Mouse (Mus musculus) leukemia stem cell, adult 10-12 weeks (primary cell): ENCODE data around the gene Mga. TPM values are rescaled to one million over a fixed set of nuclear protein-coding genes. Genes with fewer than 3 reads are reported as not detected.

Source experiments
- polyA plus RNA-seq: library from polyadenylated mRNA; stranded (reverse); fragments of >175 nt; gene quantifications from 2 replicates; pipeline ENCODE4 v1.2.3, GENCODE M21; 2012; ENCODE audit warnings: low replicate concordance

Gene Mga
- 0.74 and 3.2 TPM in 2 replicates for polyA plus RNA-seq

DNA sequence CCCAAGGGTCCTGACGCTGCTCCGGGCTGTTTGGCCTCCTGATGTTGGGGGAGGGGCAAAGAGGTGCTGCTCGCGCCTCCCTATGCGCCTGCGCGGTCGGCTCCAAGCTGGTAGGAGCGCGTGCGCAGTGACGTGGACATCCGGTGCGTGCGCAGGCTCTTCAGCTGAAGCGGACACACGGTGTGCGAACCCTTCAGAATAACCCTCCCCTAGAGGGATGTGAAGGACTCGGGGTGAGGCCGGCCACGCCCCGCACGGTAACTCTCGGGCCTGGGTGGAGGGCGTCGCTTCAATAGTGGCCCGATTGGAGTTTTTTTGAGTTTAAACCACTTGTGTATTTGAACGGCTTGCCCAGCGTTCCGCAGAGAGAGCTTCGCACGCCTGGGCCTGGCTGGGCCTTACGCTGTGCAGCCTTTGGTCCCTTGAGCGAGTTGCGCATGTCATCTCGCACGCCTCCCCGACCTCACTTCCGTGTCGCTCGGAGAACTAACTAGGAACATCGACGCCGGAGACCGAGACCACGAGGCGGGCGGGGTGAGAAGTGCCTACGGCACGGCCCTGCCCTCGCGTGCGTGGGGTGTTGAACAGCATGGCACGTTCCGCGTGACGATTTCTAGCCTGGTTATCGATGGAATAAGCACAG lies at the start of gene Mga:
Mga (plus strand) TSS at position 139 of the 643 bp plus-strand sequence.

DNA sequence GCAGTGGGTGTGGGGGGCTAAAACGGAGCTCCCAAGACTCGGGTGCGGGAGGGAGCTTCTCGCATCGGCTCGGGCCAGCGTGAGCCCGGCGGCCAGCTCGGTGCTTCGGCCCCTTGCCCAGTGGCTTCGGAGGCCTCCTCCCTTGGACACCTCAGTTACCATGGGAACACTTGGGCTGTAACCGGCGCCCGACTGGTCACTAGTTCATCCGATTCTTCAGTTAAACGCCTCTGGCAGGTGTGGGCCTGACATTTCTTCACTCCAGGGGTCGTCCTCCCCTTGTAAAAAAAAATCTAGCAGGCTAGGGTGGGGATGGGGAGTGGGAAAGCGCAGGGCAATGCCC lies 75.5 kb downstream of the Mga start, which contains the start of gene Mapkbp1:
Mapkbp1 (plus strand) TSS at position 163 of the 343 bp plus-strand sequence.

Other genes with a start within 250 kb of the Mga start
- 2.2 and 3.8 TPM in 2 replicates for gene Ndufaf1, start 234.4 kb upstream of the Mga start, polyA plus RNA-seq
- gene Rtf1, start 222.2 kb upstream of the Mga start, polyA plus RNA-seq = 10.0 and 27.0 TPM in 2 replicates
- 0.60 and 0.65 TPM in 2 replicates for gene Itpka, start 154.9 kb upstream of the Mga start, polyA plus RNA-seq
- 1.1 and 1.3 TPM in 2 replicates for gene Ltk, start 136.8 kb upstream of the Mga start, polyA plus RNA-seq
- 9.6 and 36.8 TPM in 2 replicates for gene Rpap1, start 109.7 kb upstream of the Mga start, polyA plus RNA-seq
- gene Tyro3, start 99.5 kb upstream of the Mga start, polyA plus RNA-seq = 0.19 and 0.57 TPM in 2 replicates
- 2.0 and 4.4 TPM in 2 replicates for gene Mapkbp1, start 75.5 kb downstream of the Mga start, polyA plus RNA-seq
- gene Jmjd7, start 130.3 kb downstream of the Mga start, polyA plus RNA-seq = 7.1 and 7.6 TPM in 2 replicates
- 1.5 and 1.8 TPM in 2 replicates for gene Gm28042, start 130.3 kb downstream of the Mga start, polyA plus RNA-seq
- 6.9 and 15.0 TPM in 2 replicates for gene Pla2g4b, start 136.2 kb downstream of the Mga start, polyA plus RNA-seq